Mouse (Mus musculus): ENCODE measurements around the gene Timm13. TPM values are rescaled to one million over a fixed set of nuclear protein-coding genes. Genes with fewer than 3 reads are reported as not detected.

Gene Timm13
- polyA plus RNA-seq, 1 experiment from 2014 or later, result 348 TPM

DNA sequence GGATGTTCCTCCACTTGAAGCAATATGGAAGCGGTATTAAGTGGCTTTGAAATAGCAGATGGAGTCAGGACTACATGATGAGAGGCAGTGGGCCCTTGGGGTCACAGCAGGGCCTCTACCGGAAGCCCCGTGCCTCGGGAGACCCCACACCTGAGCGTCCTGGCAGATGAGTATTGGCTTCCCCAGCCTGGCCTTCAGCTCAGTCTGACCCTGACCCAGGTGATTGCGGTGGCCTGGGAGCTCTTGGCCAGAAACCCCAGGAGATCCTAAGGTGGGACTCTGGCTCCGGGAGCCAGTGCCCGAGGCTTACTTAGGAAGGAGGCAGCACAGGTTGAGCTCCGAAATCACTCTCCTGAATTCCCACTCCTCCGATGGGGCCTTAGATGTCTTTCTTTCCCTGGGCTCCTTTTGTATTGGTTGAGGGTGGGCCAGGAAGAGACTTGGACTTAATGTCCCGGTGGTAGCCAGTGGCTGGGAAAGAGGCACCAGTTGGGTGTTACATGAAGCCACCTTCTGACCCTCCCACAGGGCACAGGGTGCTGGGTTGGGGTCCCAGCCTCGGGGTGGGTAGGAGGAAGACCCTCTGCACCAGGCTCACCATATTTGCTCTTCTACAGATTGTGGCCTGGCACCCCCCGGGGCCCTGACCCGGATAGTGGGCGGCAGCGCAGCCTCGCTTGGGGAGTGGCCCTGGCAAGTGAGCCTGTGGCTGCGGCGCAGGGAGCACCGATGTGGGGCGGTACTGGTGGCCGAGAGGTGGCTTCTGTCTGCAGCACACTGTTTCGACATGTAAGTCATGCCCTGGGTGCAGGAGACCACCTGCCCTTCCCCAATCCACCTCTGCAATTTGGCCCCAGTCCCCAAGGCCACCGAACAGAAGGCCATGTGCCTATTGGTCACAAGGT lies 3.9 kb downstream of the Timm13 start:
- 76% methylated on average over 21 of the region's 24 CpGs for WGBS
- Histone ChIP-seq H3K27me3 (replicated peaks; ENCODE audit: control insufficient read depth, insufficient read depth, low read length) (no peaks in the 10 kb centered on the region), H3K36me3 (ENCODE audit: control insufficient read depth, insufficient read depth, low read length) (peaks cover 11% of the 10 kb centered on the region; the same call in 1 of the 2 replicates), H3K27ac (replicated peaks; ENCODE audit: low read depth, low read length) (no peak overlapping the region), H3K4me1 (ENCODE audit: control insufficient read depth, insufficient read depth, low read length) (peaks cover 10% of the 10 kb centered on the region), H3K4me3 (ENCODE audit: low read depth, low read length) (no peak overlapping the region), H3K4me2 (ENCODE audit: low read depth, low read length) (no peak overlapping the region), H3K9me3 (ENCODE audit: control insufficient read depth, low read length) (no peaks in the 10 kb centered on the region), H3K9ac (ENCODE audit: low read depth, low read length) (no peak overlapping the region)
- ATAC-seq (ENCODE audit: low read depth) (no peak), DNase-seq (ENCODE audit: low spot score) (no peak)

DNA sequence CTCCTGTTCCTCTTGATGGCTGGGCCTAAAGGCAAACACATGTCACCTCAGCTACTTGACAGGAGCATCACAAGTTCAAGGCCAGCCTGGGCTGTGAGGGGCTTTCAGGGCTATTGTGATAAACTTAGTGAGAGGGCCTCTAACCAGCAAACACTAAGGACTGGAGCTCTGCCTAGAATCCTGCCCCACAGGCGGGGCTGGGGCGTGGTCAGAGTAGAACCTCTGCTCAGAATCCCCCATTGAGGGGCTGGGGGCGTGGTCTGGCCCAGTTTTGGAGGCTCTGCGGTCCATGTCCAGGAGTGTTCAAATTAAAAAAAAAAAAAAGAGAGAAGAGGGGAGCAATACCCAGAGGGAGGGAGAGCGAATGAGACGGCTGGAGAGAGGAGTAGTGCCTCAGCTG lies 5.1 kb downstream of the Timm13 start:
- 87% methylated on average over 6 of the region's 6 CpGs for WGBS
- Histone ChIP-seq H3K4me3 (ENCODE audit: low read depth, low read length) (no peak overlapping the region), H3K9ac (ENCODE audit: low read depth, low read length) (no peak overlapping the region), H3K27ac (replicated peaks; ENCODE audit: low read depth, low read length) (no peak overlapping the region), H3K4me1 (ENCODE audit: control insufficient read depth, insufficient read depth, low read length) (peaks cover 10% of the 10 kb centered on the region), H3K9me3 (ENCODE audit: control insufficient read depth, low read length) (no peaks in the 10 kb centered on the region), H3K27me3 (replicated peaks; ENCODE audit: control insufficient read depth, insufficient read depth, low read length) (no peaks in the 10 kb centered on the region), H3K36me3 (ENCODE audit: control insufficient read depth, insufficient read depth, low read length) (peaks cover 11% of the 10 kb centered on the region; the same call in 1 of the 2 replicates), H3K4me2 (ENCODE audit: low read depth, low read length) (no peak overlapping the region)
- DNase-seq (ENCODE audit: low spot score), result no peak
- no peak for ATAC-seq (ENCODE audit: low read depth)

DNA sequence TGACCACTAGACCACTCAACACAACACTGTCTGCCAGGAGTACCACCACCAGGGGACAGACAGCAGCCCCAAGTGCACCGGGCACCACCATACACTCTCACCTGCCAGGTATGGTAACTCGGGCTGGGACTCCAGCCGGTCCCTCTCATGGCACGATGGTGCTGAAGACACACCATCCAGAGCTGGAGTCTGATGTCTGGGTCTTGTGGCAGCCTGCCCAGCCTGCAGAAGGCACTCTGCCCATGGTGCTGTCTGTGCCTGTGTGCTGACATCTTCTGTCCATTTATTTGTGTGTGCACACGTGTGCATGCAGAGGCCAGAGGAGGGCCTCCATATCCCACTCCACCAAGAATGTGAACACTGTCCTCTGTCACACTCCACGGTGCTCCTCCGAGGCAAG lies 5.7 kb downstream of the Timm13 start:
- Histone ChIP-seq H3K27ac (replicated peaks; ENCODE audit: low read depth, low read length) (no peak overlapping the region), H3K36me3 (ENCODE audit: control insufficient read depth, insufficient read depth, low read length) (peaks cover 11% of the 10 kb centered on the region; the same call in 1 of the 2 replicates), H3K4me2 (ENCODE audit: low read depth, low read length) (no peak overlapping the region), H3K4me3 (ENCODE audit: low read depth, low read length) (no peak overlapping the region), H3K9ac (ENCODE audit: low read depth, low read length) (no peak overlapping the region), H3K27me3 (replicated peaks; ENCODE audit: control insufficient read depth, insufficient read depth, low read length) (no peaks in the 10 kb centered on the region), H3K9me3 (ENCODE audit: control insufficient read depth, low read length) (no peaks in the 10 kb centered on the region), H3K4me1 (ENCODE audit: control insufficient read depth, insufficient read depth, low read length) (peaks cover 10% of the 10 kb centered on the region)
- DNase-seq (ENCODE audit: low spot score), result no peak
- ATAC-seq (ENCODE audit: low read depth), result no peak
- WGBS, result 83% methylated on average over 7 of the region's 7 CpGs

DNA sequence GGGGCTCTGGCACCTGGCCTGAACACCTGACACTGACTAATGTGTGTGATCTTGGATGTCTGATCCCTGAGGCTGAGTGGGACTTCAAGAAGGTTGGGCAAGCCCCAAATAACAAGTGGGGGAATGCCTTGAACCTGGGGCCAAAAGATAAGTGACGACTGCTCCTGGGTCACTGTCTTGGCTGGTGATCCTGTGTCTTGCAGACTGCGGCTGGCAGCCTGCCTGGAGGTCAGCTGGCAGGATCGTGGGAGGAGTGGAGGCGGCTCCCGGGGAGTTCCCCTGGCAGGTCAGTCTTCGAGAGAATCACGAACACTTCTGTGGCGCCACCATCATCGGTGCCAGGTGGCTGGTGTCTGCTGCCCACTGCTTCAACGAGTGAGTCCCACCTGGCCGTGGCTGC lies 13.6 kb downstream of the Timm13 start:
- Histone ChIP-seq H3K9me3 (ENCODE audit: control insufficient read depth, low read length) (no peaks in the 10 kb centered on the region), H3K9ac (ENCODE audit: low read depth, low read length) (no peak overlapping the region), H3K4me1 (ENCODE audit: control insufficient read depth, insufficient read depth, low read length) (no peaks in the 10 kb centered on the region), H3K27ac (replicated peaks; ENCODE audit: low read depth, low read length) (no peak overlapping the region), H3K4me3 (ENCODE audit: low read depth, low read length) (no peak overlapping the region), H3K36me3 (ENCODE audit: control insufficient read depth, insufficient read depth, low read length) (no peaks in the 10 kb centered on the region), H3K4me2 (ENCODE audit: low read depth, low read length) (no peak overlapping the region), H3K27me3 (replicated peaks; ENCODE audit: control insufficient read depth, insufficient read depth, low read length) (0 out of 2 replicates have a peak, but pooled peaks cover 5% of the 10 kb centered on the region)
- DNase-seq (ENCODE audit: low spot score) (no peak), ATAC-seq (ENCODE audit: low read depth) (no peak)
- WGBS, result 76% methylated on average over 11 of the region's 11 CpGs

DNA sequence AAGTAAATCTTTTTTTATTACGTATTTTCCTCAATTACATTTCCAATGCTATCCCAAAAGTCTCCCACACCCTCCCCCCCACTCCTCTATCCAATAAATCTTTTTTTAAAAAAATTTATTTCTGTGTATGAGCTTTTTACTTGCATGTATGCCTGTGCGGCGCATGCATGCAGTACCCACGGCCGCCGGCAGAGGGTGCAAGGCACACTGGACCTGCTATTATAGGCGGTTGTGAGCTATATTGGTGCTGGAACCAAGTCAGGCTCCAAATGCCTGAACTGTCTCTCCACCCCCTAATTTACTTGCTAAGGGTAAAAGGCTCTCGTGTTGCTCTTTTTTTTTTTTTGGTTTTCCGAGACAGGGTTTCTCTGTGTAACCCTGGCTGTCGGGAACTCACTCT lies 19.5 kb downstream of the Timm13 start:
- DNase-seq (ENCODE audit: low spot score) (peak; percentile 27), ATAC-seq (ENCODE audit: low read depth) (0 out of 2 replicates have a peak, but pooled peaks have one; percentile 19)
- H3K27me3 ChIP-seq (replicated peaks; ENCODE audit: control insufficient read depth, insufficient read depth, low read length), result no peaks in the 10 kb centered on the region
- no peaks in the 10 kb centered on the region for H3K4me1 ChIP-seq (ENCODE audit: control insufficient read depth, insufficient read depth, low read length)
- no peak overlapping the region for H3K9ac ChIP-seq (ENCODE audit: low read depth, low read length)
- H3K9me3 ChIP-seq (ENCODE audit: control insufficient read depth, low read length), result no peaks in the 10 kb centered on the region
- H3K4me3 ChIP-seq (ENCODE audit: low read depth, low read length), result no peak overlapping the region
- no peak overlapping the region for H3K27ac ChIP-seq (replicated peaks; ENCODE audit: low read depth, low read length)
- H3K36me3 ChIP-seq (ENCODE audit: control insufficient read depth, insufficient read depth, low read length), result no peaks in the 10 kb centered on the region
- no peak overlapping the region for H3K4me2 ChIP-seq (ENCODE audit: low read depth, low read length)
- 25% methylated on average over 10 of the region's 10 CpGs for WGBS

DNA sequence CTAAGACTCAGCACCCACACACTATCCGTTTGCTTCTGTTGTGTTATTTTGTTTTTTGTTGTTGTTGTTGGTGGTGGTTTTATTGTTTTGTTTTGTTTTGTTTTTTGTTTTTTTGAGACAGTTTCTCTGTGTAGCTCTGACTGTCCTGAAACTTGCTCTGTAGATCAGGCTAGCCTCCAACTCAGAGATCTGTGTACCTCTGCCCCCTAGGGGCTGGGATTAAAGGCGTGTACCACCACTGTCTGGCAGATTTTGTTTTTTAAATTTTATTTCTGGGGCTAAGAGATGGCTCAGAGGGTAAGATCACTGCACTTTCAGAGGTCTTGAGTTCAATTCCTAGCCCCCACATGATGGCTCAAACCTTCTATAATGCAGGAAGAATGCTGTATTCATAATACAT lies 19.9 kb downstream of the Timm13 start:
- no peaks in the 10 kb centered on the region for H3K9me3 ChIP-seq (ENCODE audit: control insufficient read depth, low read length)
- no peak overlapping the region for H3K27ac ChIP-seq (replicated peaks; ENCODE audit: low read depth, low read length)
- ATAC-seq (ENCODE audit: low read depth) (no peak), DNase-seq (ENCODE audit: low spot score) (no peak)
- no peaks in the 10 kb centered on the region for H3K36me3 ChIP-seq (ENCODE audit: control insufficient read depth, insufficient read depth, low read length)
- H3K4me3 ChIP-seq (ENCODE audit: low read depth, low read length), result no peak overlapping the region
- no peaks in the 10 kb centered on the region for H3K27me3 ChIP-seq (replicated peaks; ENCODE audit: control insufficient read depth, insufficient read depth, low read length)
- no peak overlapping the region for H3K9ac ChIP-seq (ENCODE audit: low read depth, low read length)
- 76% methylated on average over 2 of the region's 2 CpGs for WGBS
- no peaks in the 10 kb centered on the region for H3K4me1 ChIP-seq (ENCODE audit: control insufficient read depth, insufficient read depth, low read length)
- H3K4me2 ChIP-seq (ENCODE audit: low read depth, low read length), result no peak overlapping the region

DNA sequence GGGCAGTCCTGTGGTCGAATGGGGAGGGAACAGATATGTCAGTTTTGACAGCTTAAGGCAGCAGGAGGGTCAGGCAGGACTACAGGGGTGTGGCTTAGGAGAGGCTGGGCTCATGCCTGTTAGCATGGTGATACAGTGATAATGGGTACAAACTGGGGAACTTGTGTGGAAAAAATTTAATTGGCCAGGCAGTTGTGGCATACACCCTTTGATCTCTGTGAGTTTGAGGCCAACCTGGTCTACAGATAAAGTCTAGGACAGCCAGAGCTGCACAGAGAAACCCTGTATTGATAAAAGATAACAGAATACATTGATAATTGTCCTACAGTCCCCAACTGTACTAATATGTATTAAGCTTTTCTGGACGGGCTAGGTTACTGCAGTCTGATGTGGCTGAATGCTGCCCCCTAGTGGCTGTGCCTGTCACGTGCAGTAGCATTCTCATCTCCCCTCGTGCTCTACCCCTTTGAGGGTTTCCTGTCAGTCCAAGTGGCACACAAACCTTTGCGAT lies 20.6 kb downstream of the Timm13 start:
- Histone ChIP-seq H3K9ac (ENCODE audit: low read depth, low read length) (no peak overlapping the region), H3K27me3 (replicated peaks; ENCODE audit: control insufficient read depth, insufficient read depth, low read length) (no peaks in the 10 kb centered on the region), H3K36me3 (ENCODE audit: control insufficient read depth, insufficient read depth, low read length) (no peaks in the 10 kb centered on the region), H3K4me3 (ENCODE audit: low read depth, low read length) (no peak overlapping the region), H3K9me3 (ENCODE audit: control insufficient read depth, low read length) (no peaks in the 10 kb centered on the region), H3K27ac (replicated peaks; ENCODE audit: low read depth, low read length) (no peak overlapping the region), H3K4me1 (ENCODE audit: control insufficient read depth, insufficient read depth, low read length) (no peaks in the 10 kb centered on the region), H3K4me2 (ENCODE audit: low read depth, low read length) (no peak overlapping the region)
- WGBS, result 17% methylated on average over 5 of the region's 5 CpGs
- DNase-seq (ENCODE audit: low spot score) (peak; percentile 67), ATAC-seq (ENCODE audit: low read depth) (peak; percentile 41; the same call in 1 of the 2 replicates)

DNA sequence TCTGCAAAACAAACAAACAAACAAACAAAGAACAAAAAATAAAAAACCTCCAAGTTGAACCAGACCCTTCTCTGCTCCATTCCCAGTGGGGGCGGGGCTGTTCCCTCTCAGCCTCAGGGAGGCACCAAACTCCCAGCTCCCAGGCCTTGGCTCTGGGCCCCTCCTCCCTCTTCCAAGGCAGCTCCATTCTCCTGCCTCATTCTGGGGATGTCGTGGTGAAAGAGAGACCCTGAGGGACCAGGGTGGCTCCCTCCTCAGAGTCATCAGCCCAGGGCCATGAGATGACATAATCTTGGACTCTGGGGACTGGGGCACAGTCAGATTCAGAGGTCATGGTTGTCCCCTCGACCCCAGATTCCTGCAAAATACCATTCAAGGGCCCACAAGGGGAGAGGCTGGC lies 24.2 kb downstream of the Timm13 start:
- no peaks in the 10 kb centered on the region for H3K9me3 ChIP-seq (ENCODE audit: control insufficient read depth, low read length)
- no peak overlapping the region for H3K4me3 ChIP-seq (ENCODE audit: low read depth, low read length)
- 28% methylated on average over 3 of the region's 3 CpGs for WGBS
- ATAC-seq (ENCODE audit: low read depth) (no peak), DNase-seq (ENCODE audit: low spot score) (no peak)
- H3K27ac ChIP-seq (replicated peaks; ENCODE audit: low read depth, low read length), result no peak overlapping the region
- H3K9ac ChIP-seq (ENCODE audit: low read depth, low read length), result no peak overlapping the region
- H3K4me1 ChIP-seq (ENCODE audit: control insufficient read depth, insufficient read depth, low read length), result no peaks in the 10 kb centered on the region
- no peaks in the 10 kb centered on the region for H3K27me3 ChIP-seq (replicated peaks; ENCODE audit: control insufficient read depth, insufficient read depth, low read length)
- H3K36me3 ChIP-seq (ENCODE audit: control insufficient read depth, insufficient read depth, low read length), result no peaks in the 10 kb centered on the region
- no peak overlapping the region for H3K4me2 ChIP-seq (ENCODE audit: low read depth, low read length)
